Mouse (Mus musculus): ENCODE results near the gene Usp35.

DNA sequence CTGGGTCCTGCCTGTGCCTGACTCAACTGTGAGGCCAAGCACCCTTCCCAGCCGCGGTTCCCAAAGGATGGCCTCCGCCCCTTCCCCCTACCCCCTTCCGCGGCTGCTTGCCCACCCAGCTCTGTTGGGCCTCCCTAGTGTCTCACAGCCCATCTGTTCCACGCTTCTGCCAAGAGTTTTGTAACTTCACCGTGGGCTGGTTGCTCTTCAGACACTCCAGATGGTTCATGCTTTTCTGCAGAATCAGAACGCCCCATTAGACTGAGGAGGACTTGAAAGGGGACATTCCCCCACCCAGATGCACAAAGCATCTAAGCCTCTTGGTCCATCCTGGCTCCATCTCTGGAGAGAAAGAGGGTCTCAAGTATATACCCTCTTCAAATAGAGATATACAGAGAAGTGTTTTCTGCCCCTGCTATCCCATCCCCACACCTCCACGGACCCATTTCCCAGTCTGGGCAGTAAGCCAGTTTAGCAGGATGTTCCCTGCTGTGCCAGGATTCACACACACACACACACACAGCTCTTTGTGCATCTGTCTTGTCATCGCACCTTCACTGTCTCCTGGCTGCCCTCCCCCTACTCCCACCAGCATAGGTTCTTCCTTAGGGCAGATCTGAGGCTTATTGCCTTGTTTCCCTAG is 13.5 kb upstream of the Usp35 start:
- no peak for TF ChIP-seq CTCF (IDR thresholded peaks at IDR 0.05; ENCODE audit: control insufficient read depth, insufficient read depth, insufficient replicate concordance, low read depth, low read length)
- TF ChIP-seq POLR2A (IDR thresholded peaks at IDR 0.05; ENCODE audit: control insufficient read depth, low read depth, low read length) = no peak

All from testis, adult 2 months (tissue).